ENCODE assay signal across 26 mouse cellular contexts in genomic region chr11:97654210-97654609, GRCm38 (mm10). TPM values are rescaled to one million over a fixed set of nuclear protein-coding genes. Genes with fewer than 3 reads are reported as not detected.
"Had no signal": no experiment of that assay in that cellular context is flagged by ENCODE, and none has a peak within 500 bp of the region (broad histone marks: within the 10 kb centered on the region; RNA-seq: fewer than 3 reads in every experiment).

No protein-coding gene starts in this region.

- H3K9ac ChIP-seq: embryonic facial prominence, embryonic 12.5 days; embryonic facial prominence, embryonic 13.5 days; embryonic facial prominence, embryonic 15.5 days; forebrain, embryonic 12.5 days; forebrain, embryonic 13.5 days; forebrain, embryonic 15.5 days; forebrain, postnatal 0 days had no signal

- H3K27me3 ChIP-seq: embryonic facial prominence, embryonic 12.5 days; embryonic facial prominence, embryonic 13.5 days; embryonic facial prominence, embryonic 15.5 days; forebrain, embryonic 13.5 days; forebrain, embryonic 15.5 days had no signal

- DNase-seq: cerebellum, adult 9-10 months; cerebellum, adult 9-11 months; cerebellum, postnatal 10 days; cerebellum, postnatal 14 days; cerebellum, postnatal 25 days; cerebellum, postnatal 36 days; embryo, embryonic 11 days; forebrain, postnatal 0 days; gastrocnemius, adult 2 months; gastrocnemius, postnatal 10 days; gastrocnemius, postnatal 14 days; gastrocnemius, postnatal 25 days; gastrocnemius, postnatal 36 days; heart, adult 11 months; heart, adult 18-20 months; heart, adult 2 months had no signal

- H3K4me3 ChIP-seq: embryonic facial prominence, embryonic 12.5 days; embryonic facial prominence, embryonic 13.5 days; embryonic facial prominence, embryonic 15.5 days; erythroblast, embryonic 14.5 days; forebrain, embryonic 10.5 days; forebrain, embryonic 12.5 days; forebrain, embryonic 13.5 days; forebrain, embryonic 15.5 days; gastrocnemius, adult 2 months; heart, adult 2 months had no signal

- ATAC-seq: forebrain, embryonic 13.5 days; forebrain, embryonic 14.5 days; forebrain, embryonic 15.5 days; forebrain, embryonic 16.5 days; forebrain, postnatal 0 days had no signal

- H3K27ac ChIP-seq: embryonic facial prominence, embryonic 12.5 days; embryonic facial prominence, embryonic 13.5 days; embryonic facial prominence, embryonic 15.5 days; forebrain, embryonic 10.5 days; forebrain, embryonic 12.5 days; forebrain, embryonic 13.5 days; forebrain, embryonic 15.5 days; gastrocnemius, adult 2 months; heart, adult 2 months had no signal

- H3K4me2 ChIP-seq: embryonic facial prominence, embryonic 12.5 days; embryonic facial prominence, embryonic 13.5 days; embryonic facial prominence, embryonic 15.5 days; forebrain, embryonic 12.5 days; forebrain, embryonic 13.5 days; forebrain, embryonic 15.5 days had no signal

- H3K36me3 ChIP-seq: embryonic facial prominence, embryonic 12.5 days; embryonic facial prominence, embryonic 13.5 days; embryonic facial prominence, embryonic 15.5 days; forebrain, embryonic 10.5 days; forebrain, embryonic 12.5 days; forebrain, embryonic 15.5 days had no signal

- H3K9me3 ChIP-seq: embryonic facial prominence, embryonic 12.5 days; embryonic facial prominence, embryonic 13.5 days; embryonic facial prominence, embryonic 15.5 days; forebrain, embryonic 12.5 days; forebrain, embryonic 13.5 days; forebrain, embryonic 15.5 days had no signal

RNA-seq across cellular contexts. Expression of gene Cisd3, which starts 31.4 kb away (rescaled TPM):
- polyA plus RNA-seq: erythroblast, embryonic 14.5 days had no signal
